Mouse (Mus musculus) urinary bladder, postnatal 14 days (tissue): ENCODE measurements around the gene Cinp.

Source experiments
- DNase-seq: peaks from one replicate; pipeline ENCODE4 v3.0.0; 2021; ENCODE audit warnings: low spot score

Gene Cinp

GRCm38 (mm10) chr12:110889036-110890020 is at the start of gene Cinp, which contains the start of gene Tecpr2:
TSS of gene Cinp (minus strand) at chr12:110889145.
TSS of gene Tecpr2 (plus strand) at chr12:110889264.
- peak; percentile 97 for DNase-seq

- no peak for DNase-seq
Observed at GRCm38 (mm10) chr12:110937496-110937895, 48.6 kb upstream of the Cinp start.

- DNase-seq = peak; percentile 83
Observed at GRCm38 (mm10) chr12:110935983-110936620, 47.2 kb upstream of the Cinp start.

GRCm38 (mm10) chr12:110932820-110933219 is 43.9 kb upstream of the Cinp start:
- DNase-seq = no peak

GRCm38 (mm10) chr12:110921572-110921971 is 32.6 kb upstream of the Cinp start:
- no peak for DNase-seq

- DNase-seq = no peak
Observed at GRCm38 (mm10) chr12:110920254-110920653, 31.3 kb upstream of the Cinp start.

- no peak for DNase-seq
Observed at GRCm38 (mm10) chr12:110915761-110916160, 26.8 kb upstream of the Cinp start.

GRCm38 (mm10) chr12:110909962-110910361 is 21.0 kb upstream of the Cinp start:
- no peak for DNase-seq

GRCm38 (mm10) chr12:110907845-110908244 is 18.9 kb upstream of the Cinp start:
- DNase-seq = no peak

- DNase-seq = peak; percentile 24
Observed at GRCm38 (mm10) chr12:110903536-110903935, 14.6 kb upstream of the Cinp start.

- DNase-seq = no peak
Observed at GRCm38 (mm10) chr12:110902106-110902505, 13.2 kb upstream of the Cinp start.

- DNase-seq = no peak
Observed at GRCm38 (mm10) chr12:110891887-110892286, 2.9 kb upstream of the Cinp start.

- no peak for DNase-seq
Observed at GRCm38 (mm10) chr12:110888606-110889005, 339 bp downstream of the Cinp start.

- DNase-seq = no peak
Observed at GRCm38 (mm10) chr12:110888106-110888505, 839 bp downstream of the Cinp start.

- DNase-seq = no peak
Observed at GRCm38 (mm10) chr12:110885251-110885650, 3.7 kb downstream of the Cinp start.

GRCm38 (mm10) chr12:110882291-110882690 is 6.7 kb downstream of the Cinp start:
- DNase-seq = no peak

- no peak for DNase-seq
Observed at GRCm38 (mm10) chr12:110875351-110875750, 13.6 kb downstream of the Cinp start.

- no peak for DNase-seq
Observed at GRCm38 (mm10) chr12:110871247-110871646, 17.7 kb downstream of the Cinp start.

- DNase-seq = no peak
Observed at GRCm38 (mm10) chr12:110870107-110870506, 18.8 kb downstream of the Cinp start.

GRCm38 (mm10) chr12:110865989-110866388 is 23.0 kb downstream of the Cinp start:
- no peak for DNase-seq

GRCm38 (mm10) chr12:110865571-110865970 is 23.4 kb downstream of the Cinp start:
- DNase-seq = no peak

GRCm38 (mm10) chr12:110864008-110864407 is 24.9 kb downstream of the Cinp start:
- DNase-seq = no peak

GRCm38 (mm10) chr12:110861256-110861655 is 27.7 kb downstream of the Cinp start:
- DNase-seq = no peak
